Mouse (Mus musculus) NIH3T3 (cell line): ENCODE measurements around the gene Dleu7.
A peak's percentile ranks its signal among the peaks of the same experiment; 100 is the strongest.

Experiments used
- DNase-seq: peaks from one replicate; pipeline ENCODE4 v3.0.0-alpha.2; 2012; ENCODE audit warnings: low read depth

The Dleu7 gene

DNA sequence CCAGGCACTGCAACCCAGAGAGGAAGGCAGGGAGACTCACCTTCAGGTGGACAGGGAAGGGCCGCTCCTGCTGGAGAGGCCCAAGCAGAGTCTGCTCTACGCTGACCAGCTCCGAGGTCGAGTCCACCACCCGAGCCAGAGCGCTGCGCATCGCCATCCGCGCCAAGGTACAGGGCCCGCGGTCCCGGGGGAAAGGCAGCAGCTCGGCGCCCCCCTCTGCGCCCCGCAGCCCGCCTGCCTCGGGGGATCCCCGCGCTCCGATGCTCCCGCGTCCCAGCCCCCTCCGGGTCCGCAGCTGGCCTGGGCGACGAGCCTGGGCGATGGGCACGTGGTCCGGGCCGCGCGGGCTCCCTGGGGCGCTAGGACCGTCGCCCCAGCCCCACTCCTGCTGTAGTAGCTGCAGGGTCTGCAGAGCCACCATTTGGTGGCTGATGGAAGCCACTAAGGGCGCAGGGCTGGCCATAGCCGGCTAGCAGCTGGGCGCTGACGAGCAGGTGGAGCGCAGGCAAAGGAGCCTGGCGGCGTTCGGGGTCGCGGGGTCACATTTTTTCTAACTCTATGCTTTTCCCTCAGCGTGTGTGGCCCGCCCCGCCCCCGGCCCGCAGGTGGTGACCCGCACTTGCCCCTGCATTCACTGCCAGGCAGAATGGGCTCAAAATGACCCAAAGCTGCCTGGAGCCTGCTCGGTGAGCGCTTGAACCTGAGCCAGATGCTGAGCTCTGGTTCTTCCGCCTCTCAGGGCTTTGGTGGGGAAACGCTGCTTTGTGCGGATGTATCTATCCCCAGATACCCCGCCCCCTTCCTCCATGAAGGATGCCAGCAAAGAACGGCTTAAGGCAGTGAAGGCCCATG is at the start of gene Dleu7, which contains the start of gene Rnaseh2b:
Dleu7 (minus strand) TSS at position 560 of the 852 bp plus-strand sequence.
Rnaseh2b (plus strand) TSS at position 102 of the 852 bp plus-strand sequence.
- DNase-seq, result no peak

DNA sequence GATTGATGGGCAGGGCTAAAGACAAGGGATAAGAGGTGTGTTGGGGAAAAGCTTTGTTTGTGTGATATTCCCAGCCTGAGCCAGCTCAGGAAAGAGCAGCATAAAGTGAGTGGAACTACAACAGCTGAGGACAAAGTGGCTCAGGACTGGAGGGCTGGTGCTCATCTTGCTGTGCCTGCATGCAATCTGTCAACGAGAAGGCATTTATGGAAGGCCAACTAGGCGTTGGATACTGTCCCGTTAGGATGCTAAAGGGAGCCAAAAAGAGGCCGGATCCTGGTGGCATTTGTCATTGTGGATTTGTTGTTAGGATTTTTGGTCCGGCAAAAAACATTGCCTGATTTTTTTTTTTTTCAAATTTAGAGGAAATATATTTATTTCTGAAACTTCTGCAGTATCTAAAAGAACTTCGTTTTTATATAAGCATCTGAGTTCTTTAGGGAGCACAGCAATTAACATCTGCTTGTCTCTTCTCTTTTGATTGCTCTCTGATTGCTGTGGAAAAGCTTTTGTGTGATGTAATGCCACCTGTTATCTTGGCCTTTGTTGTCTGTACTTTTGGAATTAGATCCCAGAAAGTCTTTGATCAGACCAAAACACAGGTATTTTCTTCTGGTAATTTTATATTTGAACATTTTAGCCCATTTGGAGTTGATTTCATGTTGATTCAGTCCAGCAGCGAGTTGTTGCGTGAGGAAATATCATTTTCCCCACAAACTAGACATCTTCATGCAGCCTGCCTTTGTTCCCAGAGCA is 49.2 kb upstream of the Dleu7 start:
- no peak for DNase-seq

DNA sequence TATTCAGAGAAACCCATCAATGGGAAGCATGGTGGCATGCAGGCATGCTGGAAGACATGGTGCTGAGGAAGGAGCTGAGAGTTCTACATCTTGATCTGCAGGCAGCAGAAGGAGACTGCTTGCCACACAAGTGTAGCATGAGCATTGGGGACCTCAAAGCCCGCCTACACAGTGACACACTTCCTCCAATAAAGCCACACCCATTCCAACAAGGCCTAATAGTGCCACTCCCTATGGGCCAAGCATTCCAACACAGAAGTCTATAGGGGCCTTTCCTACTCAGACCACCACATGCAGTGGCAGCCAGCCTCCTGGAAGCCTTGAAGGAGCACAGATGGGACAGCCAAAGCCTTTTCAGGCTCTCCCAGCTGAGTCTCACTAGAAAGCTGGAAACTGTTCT is 46.3 kb upstream of the Dleu7 start:
- DNase-seq, result no peak

DNA sequence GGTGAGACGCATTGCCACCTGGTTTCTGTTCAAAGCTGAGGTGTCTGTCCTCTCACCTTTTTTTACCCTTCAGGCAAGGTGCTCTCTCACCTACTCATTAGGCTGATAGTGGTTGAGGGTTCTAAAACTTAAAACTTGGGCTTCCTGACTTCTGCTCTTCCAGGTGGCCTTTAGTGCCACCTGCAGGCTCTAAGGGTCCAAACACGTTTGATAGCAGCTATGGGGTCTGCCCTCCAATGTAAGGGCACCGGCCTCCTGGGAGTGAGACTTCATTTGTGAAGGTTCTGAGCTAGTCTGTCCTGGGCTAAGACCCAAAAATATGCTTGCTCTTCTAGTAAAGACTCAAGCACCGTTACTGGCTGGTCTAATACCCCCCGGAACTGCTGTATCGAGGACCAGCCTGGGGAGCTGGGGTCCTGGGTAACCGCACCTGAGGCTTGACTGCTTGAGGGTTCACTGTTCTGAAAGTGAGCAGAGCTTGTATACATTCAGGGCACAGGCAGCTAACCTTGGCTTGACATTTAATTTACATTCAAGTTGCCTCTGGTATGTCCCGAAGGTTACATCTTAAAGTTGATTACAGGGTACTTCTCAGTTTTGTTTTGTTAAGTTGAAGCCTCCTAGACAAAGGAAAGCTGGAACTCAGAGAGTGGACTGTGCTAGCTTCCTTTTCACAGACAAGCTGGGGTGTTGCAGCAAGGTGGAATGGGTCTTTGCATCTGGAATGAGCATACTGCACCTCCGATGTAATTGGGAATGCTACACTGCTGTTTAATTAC is 41.3 kb upstream of the Dleu7 start:
- DNase-seq, result no peak

DNA sequence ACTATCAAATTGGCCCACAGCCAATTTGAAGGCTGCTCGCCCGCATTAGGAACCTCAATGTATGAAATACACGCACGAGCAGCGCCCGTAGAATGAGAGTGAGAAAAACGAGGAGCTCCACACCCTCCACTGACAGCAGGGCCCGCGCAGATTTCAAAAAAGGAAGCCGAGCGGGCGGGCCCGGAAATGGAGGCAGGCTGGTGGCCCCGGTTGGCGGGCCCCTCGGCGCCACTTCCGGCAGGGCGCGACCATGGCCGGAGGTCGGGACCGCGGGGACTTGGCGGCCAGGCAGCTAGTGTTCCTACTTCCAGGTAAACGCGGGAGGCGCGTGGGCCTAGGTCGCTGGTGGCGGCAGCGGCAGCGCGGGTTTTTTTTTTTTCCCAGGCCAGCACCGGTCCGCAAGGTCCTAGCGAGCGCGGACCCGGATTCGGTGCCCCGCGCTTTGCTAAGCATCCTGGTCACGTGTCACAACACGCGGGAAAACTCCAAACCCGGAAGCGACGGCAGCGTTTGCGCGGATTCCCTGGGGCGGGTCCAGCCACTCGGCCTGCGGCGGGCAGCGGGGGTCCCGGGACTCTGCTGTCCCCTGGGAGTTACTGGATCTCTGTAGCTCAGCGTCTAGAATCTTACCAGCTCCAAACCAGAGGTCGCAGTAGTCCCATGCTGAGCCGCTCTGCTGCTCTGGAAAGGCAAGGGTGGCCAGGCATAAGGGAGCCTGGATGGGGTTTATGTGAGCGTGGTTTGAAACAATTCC is 39.2 kb upstream of the Dleu7 start:
- peak; percentile 86 for DNase-seq

DNA sequence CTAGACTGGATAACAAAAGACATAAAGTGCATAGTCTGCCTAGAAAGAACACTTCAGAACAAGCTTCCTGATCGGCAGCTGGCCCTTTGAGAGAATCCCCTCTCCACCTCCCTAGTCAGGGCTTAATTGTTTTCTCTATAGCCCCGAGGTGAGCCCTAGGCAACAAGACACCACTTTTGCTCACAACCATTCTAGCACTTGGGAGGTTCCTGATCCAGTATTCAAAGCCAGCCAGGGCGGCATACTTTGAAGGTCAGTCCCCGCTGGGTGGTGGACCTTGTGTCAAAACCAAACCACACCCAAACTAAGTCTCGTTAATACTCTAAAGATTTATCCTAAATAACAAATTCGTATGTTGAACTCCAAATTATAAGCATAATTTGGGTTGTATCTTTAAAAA is 38.6 kb upstream of the Dleu7 start:
- no peak for DNase-seq

DNA sequence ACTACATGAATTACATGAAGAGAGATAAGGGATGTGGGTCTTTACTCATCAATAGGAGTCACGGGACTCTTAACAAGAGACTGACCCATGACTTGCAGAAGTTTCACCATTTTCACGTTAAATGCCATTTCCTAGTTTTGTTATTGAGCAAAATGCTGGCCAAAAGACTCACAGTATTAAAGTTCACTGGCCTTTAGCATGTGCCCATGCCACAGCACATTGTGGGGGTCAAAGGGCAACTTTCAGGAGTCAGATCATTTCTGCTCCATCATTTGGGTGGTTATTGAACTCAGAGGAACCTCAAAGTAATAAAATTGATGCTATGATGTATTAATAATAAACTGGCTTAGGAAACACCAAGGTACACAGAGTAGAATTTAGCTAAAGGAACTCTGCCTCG is 36.8 kb upstream of the Dleu7 start:
- no peak for DNase-seq

DNA sequence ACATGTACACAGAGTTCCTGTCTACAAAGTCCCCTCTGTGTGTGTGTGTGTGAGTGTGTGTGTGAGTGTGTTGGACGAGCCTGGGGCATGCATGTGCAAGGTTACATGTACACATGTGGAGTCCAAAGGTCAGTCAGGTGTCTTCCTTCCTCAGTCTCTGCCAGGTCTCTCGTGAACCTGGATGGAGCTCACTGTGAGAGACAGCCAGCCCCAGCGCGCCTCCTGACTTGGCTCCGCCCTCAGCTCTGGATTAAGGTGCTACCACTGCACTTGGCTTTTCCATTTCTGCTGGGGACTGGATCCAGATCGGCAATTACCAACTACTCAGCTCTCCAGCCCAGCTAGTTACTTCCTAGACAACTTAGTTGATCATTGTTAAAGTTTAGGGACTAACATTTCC is 35.8 kb upstream of the Dleu7 start:
- DNase-seq, result no peak

DNA sequence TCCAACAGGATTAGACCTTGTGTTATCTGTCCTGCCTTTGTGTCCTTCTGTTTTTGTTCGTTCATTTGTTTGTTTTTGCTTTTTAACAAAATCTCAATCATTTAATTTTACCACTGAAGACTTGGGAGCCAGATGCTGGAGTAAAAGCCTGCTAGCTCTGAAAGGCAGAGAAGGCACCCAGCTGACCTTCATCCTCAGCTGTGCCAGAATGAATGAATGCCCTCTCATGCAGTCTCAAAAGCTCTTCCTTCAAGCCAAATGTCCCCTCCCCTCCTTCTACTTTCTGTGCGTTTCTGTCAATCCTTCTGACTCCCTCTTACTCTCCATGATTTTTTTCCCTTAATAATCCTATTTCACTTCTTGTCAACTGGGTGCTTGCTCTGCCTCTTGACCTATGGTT is 34.3 kb upstream of the Dleu7 start:
- DNase-seq, result no peak

DNA sequence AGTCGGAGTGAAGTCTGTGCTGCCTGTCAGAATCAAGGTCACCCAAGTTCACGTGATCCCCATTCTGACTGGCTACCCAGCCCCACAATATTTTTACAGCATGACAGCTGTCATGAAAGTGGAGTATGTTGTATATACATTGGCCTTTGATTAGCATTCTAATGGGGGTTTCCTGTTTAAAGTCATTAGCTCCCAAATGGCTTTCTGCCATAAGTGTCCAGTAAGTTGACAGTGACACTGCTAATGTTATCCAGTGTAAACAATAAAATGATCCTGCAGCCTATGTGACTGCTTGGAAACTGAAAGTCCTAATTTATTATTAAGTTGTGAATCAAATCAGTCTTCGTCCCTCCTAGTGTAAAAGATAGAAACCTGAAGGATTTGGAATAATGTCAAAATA is 33.2 kb upstream of the Dleu7 start:
- no peak for DNase-seq

DNA sequence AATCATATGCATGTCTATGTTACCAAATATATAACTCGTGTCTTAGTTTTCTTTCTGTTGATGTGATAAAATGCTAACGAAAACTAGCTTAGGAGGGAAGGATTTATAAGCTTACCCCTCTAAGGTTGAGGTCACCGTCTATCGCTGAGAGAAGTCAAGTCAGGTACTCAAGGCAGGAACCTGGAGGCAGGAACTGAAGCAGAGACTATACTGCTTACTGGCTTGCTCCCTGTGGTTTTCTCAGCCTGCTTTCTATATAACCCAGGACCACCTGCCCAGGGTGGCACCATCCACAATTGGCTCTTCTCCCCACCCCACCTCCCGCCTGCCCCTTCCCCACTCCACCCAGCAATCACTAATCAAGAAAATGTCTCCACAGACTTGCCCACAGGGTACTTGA is 32.1 kb upstream of the Dleu7 start:
- DNase-seq, result no peak

DNA sequence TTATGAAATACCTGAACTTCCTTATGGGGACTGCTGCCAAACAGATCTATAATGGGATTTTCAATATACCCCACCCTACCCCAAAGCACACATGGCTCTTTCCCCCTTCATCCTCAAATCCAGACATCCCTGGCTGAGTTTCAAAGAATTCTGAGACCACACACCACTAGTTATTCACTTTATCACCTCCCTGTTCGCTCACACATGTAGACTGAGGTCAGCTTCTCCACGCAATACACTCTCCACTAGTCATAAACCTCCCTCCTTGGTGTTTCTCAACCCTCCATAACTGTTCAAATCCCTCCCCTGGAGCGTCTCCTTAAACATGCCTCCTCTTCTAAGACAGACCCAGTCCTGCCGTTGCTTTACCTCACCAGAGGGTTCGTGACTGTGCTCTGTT is 30.6 kb upstream of the Dleu7 start:
- no peak for DNase-seq

DNA sequence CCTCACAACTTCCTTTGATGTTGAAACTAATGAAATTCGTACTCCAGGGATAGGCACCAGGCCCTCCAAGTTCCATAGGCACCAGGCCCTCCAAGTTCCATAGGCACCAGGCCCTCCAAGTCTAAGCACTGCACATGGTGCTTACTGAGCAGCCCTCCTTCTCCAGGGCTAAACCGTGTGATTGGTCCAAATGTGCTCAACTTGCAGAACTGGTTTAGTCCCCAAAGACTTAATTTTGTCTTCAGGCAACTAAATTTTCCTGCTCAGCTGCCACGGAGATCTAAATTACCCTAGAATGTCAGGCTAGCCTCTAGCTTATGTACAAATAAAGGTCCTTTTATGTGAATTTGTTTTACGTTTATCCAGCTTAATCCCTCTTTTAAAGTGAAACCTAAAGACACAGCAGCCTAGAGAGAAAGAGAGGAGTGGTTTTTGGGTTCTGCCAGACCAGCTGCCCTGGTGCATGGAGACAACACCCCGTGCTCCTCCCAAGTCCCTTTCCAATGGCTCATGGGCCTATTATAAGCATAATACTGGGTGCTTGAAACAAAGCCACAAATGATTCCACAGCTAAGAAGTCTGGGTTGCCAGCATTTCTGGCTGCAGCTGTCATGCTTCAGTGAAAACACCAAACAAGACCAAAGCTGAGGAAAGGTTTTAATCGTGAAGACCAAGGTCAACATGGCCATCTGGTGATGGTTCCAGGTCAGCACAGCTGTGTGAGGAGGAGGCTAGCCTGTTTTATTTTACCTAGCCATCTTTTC is 29.9 kb upstream of the Dleu7 start:
- no peak for DNase-seq

DNA sequence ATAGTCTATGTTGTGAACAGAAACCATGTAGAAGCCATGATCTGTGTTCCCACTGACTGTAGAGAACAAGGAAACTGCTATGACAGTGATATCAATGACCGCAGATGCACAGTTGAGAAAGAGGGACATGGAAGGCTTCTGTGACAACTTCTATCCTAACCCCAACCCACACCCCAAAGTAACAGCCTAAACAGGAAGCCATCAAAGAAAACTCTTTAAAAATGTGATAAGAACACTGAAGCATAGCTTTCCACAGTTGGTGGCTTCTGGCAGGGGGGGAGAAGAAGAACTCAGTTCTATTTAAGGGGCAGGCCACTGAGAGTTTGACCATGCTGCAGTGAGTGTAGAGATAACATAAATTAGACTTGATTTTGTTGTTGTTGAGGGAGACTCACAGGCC is 18.8 kb upstream of the Dleu7 start:
- DNase-seq, result no peak

DNA sequence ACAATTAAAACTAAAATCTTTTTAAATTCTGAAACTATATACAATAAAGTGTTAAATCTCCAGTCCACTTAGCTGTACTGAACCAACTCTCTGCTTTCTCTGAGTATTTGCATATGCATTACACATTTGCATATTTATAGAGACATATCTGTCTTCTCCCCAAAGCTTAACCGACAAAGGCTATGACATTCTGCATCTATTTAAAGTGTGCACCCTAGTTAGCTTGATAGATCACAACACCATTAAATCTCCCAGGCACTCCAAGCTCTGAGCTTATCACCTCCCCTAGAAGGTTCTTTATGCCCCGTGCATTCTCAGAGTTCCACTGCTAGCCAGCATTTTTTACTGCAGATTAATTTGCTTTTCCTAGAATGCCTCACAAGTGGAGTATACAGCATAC is 16.2 kb upstream of the Dleu7 start:
- DNase-seq, result no peak

DNA sequence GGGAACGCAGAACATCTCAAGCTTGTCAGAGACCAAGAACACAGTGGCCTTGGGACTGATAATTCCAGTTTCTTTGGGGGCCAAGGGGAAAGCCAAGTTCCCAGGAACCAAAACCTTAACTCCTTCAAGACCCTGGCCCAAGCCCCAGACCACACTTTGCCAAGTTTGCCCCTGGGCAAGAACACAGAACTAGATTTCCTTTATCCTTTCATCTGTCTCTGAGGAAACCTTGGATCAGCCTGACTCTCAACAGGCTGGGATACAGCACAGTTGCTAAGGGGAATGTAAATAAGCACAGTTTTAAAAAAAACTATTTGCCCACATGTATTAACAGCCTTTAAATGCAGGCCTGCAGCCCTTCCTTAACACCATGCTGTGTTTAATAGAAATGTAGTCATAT is 14.7 kb upstream of the Dleu7 start:
- DNase-seq, result no peak

DNA sequence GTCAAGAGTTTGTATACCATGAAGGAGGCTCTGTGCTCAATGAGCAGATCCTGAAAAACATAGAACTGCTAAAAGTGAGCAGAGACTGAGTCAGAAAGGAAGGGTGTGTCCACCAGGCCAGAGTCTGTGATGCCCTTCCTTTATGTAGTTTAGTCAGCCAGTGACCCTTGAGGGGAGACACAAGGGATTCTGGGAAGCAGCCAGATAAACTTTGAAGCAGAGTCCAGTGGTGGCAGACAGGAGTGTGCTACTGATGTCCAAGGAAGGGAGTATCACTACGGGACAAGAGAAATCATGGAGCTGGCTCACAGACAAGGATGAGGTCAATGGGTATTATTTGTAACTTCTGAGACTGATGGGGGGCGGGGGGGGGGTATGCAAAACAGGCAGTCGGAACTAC is 7.2 kb upstream of the Dleu7 start:
- DNase-seq, result no peak

DNA sequence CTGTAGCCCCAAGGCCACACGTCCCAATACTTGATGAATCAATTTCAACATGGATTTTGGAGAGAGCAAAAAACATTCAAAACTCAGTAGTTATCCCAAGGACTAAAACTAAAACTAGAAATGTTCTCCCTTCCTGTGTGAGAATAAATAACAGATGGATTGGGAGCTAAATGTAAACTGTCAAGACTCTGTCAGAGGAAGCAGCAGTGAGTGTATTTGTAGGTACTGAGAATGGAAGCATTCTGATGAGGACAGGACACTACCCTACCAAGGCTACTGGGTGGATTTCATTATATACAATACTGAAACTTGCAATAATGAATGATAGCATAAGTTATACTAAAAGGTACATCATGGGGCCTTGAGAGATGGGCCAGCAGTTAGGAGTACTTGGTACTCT is 6.0 kb upstream of the Dleu7 start:
- DNase-seq, result no peak

DNA sequence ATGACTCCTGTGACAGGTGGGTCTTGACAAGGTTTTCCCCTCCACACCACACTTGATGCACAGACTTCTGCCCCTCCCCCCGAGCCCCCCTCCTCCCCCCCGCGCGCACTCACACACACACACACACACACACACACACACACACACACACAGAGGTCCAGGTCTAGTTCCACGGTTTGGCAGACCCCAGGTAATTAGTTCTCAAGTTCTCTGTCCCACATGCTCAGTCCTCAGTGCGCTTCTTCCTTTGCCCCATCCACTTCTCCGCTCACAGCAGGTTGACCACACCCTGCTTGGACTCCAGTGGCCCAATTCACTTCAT is 720 bp downstream of the Dleu7 start:
- DNase-seq, result no peak

DNA sequence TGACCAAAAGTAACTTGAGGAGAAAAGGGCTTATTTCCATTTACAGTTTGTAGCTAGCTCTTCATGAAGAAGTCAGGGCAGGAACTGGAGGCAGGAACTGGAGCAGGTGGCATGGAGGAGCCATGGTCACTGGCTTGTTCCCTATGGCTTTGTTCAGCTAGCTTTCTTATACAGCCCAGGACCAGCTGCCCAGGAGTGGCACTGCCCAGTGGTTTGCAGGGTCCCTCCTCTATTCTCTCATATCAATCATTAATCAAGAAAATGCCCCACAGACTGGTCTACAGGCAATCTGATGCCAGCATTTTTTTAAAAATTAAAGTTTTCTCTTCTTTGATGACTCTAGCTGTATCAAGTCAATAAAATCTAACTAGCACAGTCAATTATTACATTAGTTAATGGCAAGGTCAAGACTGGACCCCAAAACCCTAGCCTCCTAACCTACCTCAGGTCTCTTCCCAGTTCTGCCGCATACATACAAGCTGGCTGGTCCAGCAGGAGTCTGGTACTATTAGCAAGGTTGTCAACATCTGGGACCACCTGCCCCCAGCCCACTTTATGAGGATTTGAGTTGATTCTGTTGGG is 1.4 kb downstream of the Dleu7 start:
- DNase-seq, result no peak

DNA sequence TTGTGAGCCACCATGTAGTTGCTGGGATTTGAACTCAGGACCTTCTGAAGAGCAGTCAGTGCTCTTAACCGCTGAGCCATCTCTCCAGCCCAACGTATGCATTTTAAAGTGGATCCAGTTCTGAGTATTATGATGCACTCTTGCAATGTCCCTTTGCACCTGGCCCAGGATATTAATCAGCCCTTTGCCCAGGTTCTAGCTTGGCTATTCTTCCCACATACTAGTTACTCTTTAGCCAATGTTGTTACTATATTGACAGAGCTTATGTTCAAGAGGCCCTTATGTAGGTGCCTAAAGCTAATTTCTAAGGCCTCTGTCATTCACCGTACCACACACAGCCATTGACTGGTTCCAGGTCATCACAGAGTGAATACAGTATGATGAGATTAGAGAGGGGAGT is 4.1 kb downstream of the Dleu7 start:
- DNase-seq, result no peak
